Mouse (Mus musculus): ENCODE measurements around the gene Casp2. TPM values are rescaled to one million over a fixed set of nuclear protein-coding genes. Genes with fewer than 3 reads are reported as not detected.

Gene Casp2
- polyA plus RNA-seq (2012; ENCODE audit: insufficient read depth, insufficient read length, missing spikeins), result 3.7 and 7.1 TPM in 2 replicates

GRCm38 (mm10) chr6:42264626-42265312 is at the start of gene Casp2:
Casp2 (plus strand) TSS chr6:42264985.
- peak within 1 kb of the TSS; percentile 82 for H3K4me3 ChIP-seq (ENCODE audit: insufficient read depth, low read depth, low read length)
- peaks cover 3% of the 10 kb centered on the region; the same call in 1 of the 2 replicates for H3K4me1 ChIP-seq (ENCODE audit: control insufficient read depth, insufficient read depth, insufficient read length, low read length)
- peak within 1 kb of the TSS; percentile 43 for H3K27ac ChIP-seq (replicated peaks; ENCODE audit: low read depth, low read length)

- H3K4me1 ChIP-seq (ENCODE audit: control insufficient read depth, insufficient read depth, insufficient read length, low read length), result no peaks in the 10 kb centered on the region
- no peak within 1 kb of the TSS for H3K27ac ChIP-seq (replicated peaks; ENCODE audit: low read depth, low read length)
- no peak within 1 kb of the TSS for H3K4me3 ChIP-seq (ENCODE audit: insufficient read depth, low read depth, low read length)
These were observed 49.8 kb upstream of the Casp2 start, which contains the start of gene Tas2r144 for GRCm38 (mm10) chr6:42215028-42215427. Tas2r144 (plus strand) TSS chr6:42215328.

- no peak overlapping the region for H3K4me3 ChIP-seq (ENCODE audit: insufficient read depth, low read depth, low read length)
- H3K4me1 ChIP-seq (ENCODE audit: control insufficient read depth, insufficient read depth, insufficient read length, low read length), result no peaks in the 10 kb centered on the region
- no peak overlapping the region for H3K27ac ChIP-seq (replicated peaks; ENCODE audit: low read depth, low read length)
These were observed 42.5 kb upstream of the Casp2 start for GRCm38 (mm10) chr6:42222286-42222685.

DNA sequence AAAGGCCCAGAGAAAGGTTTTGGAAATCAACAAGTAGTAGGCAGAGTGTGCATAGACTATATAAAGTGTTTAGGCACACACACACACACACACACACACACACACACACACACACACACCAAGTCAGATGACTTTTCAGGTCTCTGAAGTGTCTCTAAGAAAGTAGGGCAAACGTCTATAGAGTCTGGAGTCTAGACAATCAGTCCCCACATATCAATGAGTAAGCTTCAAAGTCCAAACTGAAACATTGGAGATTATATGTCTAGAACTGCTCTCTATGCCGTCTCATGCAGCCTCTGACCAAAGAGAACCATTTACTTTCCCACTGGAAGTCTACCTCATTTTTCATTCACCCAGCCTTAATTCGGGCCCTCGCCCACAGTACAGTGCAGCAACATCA is 39.7 kb upstream of the Casp2 start:
- Histone ChIP-seq H3K27ac (replicated peaks; ENCODE audit: low read depth, low read length) (no peak overlapping the region), H3K4me3 (ENCODE audit: insufficient read depth, low read depth, low read length) (no peak overlapping the region), H3K4me1 (ENCODE audit: control insufficient read depth, insufficient read depth, insufficient read length, low read length) (no peaks in the 10 kb centered on the region)

DNA sequence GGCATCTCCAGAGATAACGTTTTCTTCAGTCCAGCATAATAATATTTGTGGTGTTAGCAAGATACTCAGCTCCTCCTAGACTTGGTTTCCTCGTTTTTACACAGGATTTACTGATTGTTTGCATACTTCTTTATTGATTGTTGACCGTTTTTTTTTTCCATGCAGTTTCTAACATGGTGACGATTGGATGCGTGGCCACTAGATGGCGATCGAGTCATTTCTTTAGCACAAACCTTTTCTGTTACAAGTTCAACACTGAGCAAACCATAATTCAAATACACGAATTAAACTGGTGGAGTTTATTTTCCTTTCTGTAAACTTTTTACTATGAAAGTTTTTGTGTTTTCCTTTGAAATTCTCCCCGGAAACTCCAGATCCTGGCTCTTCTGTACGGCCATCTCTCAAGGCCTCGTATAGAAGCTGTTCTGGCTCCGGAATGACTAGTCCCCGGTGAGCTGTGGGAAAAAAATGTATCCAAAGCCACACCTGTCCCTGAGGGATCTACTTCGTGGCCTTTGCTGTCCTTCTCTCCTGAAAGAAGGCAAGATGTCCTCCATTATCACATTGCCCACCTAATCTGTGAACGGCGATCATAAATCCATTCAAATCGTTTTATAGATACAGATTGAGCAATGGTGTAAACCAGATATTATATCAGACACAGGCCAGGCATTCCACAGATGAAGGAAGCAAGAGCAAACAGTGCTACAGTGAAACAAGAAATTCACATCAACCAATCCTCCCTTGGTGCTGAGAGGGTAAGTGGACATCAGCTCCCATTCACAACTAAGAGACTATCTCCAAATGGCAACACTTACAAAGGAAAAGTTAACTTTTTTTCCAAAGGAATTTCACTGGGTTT is 37.3 kb upstream of the Casp2 start:
- Histone ChIP-seq H3K27ac (replicated peaks; ENCODE audit: low read depth, low read length) (no peak overlapping the region), H3K4me3 (ENCODE audit: insufficient read depth, low read depth, low read length) (no peak overlapping the region), H3K4me1 (ENCODE audit: control insufficient read depth, insufficient read depth, insufficient read length, low read length) (no peaks in the 10 kb centered on the region)

DNA sequence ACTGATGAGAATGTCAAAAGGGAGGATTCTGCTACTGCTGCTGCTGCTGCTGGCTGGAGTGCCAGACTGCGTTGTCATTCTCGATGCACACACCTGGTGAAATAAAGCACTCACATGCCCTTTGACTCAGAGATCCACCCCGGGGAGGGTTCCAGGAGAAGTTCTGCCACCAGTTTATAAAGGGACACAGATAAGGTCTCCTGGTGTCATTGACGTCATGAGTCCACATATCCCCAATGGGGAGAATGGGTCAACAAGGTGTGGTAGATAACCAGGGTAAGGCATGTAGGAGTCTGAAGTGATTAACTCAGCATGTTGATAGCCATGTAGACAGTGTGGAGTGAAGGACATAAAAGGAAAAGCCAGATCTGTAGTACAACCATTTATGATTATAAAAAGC is 35.2 kb upstream of the Casp2 start:
- no peak overlapping the region for H3K4me3 ChIP-seq (ENCODE audit: insufficient read depth, low read depth, low read length)
- no peaks in the 10 kb centered on the region for H3K4me1 ChIP-seq (ENCODE audit: control insufficient read depth, insufficient read depth, insufficient read length, low read length)
- no peak overlapping the region for H3K27ac ChIP-seq (replicated peaks; ENCODE audit: low read depth, low read length)

DNA sequence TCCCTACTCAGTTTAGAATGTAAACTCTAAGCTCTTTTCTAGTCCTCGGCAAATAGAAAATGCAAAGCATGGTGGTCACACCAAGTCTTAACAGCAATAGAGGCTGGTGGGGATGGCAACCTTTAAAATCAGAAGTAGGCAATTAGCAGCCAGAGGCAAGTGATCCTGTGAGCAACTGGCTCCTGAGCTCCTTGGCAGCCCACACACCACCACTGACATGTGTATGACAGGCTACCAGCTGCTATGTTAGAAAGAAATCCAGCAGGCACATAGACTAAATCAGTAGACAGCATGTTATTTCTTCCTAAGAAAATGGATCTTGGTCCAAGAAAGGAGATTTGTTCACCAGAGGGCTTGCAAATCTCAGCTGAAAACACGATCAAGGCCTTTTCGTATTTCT is 33.6 kb upstream of the Casp2 start:
- Histone ChIP-seq H3K4me1 (ENCODE audit: control insufficient read depth, insufficient read depth, insufficient read length, low read length) (no peaks in the 10 kb centered on the region), H3K27ac (replicated peaks; ENCODE audit: low read depth, low read length) (no peak overlapping the region), H3K4me3 (ENCODE audit: insufficient read depth, low read depth, low read length) (no peak overlapping the region)

DNA sequence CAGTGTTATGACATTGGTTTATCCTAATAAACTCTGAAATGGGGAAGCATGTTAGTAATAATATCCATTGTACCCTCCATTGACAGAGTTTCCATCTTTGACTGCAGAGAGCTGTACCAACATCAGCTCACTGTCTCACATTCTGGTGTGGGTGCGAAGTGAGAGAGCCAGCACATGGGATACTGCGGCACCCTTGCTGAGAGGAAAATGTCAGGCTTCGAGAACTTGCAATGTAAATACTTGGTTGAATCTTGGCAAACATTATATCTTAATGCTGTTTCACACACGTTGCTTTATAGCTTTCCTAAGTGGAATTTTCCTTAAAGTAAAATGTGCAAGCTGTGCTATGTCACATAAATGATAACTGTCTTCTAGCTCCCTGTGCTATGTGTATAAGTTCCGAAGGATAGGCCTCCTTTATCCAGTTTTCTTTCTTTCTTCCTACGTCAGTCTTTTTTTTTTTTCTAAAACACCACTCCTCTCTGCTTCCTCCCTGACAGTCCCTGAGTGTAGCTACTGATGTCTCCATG is 27.4 kb upstream of the Casp2 start:
- Histone ChIP-seq H3K27ac (replicated peaks; ENCODE audit: low read depth, low read length) (no peak overlapping the region), H3K4me3 (ENCODE audit: insufficient read depth, low read depth, low read length) (no peak overlapping the region), H3K4me1 (ENCODE audit: control insufficient read depth, insufficient read depth, insufficient read length, low read length) (no peaks in the 10 kb centered on the region)

DNA sequence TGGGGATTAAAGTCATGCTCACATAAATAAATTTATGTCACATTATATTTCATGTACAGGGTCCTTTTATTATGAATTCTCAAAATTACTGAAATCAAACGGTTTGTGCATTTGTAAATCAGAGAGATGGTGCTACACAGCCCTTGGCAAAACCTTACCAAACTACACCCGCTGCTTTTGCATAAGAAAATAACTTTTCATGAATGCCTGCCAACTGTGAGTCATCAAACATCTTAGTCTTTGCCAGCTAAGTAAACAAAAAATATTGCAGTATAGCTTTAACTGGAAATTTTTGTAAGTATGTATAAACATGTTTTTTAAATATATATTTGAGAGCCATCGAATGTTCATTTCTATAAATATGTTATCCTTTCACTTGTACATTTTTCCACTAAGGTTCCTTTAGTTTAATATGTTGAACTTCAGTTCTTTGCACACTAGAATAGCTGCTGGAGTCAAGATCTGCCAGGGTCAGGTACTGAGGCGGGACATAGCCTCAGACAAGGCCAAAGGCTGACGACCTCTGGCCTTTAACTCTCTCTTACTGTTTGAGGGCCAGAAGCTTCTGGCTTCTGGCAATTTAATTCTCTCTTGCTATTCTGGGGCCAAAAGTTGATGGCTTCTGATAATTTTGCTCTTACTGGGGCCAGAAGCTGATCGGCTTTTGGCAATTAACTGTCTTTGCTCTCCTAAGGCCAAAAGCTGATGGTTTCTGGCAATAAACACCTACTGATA is 23.3 kb upstream of the Casp2 start:
- Histone ChIP-seq H3K4me1 (ENCODE audit: control insufficient read depth, insufficient read depth, insufficient read length, low read length) (peaks cover 2% of the 10 kb centered on the region), H3K27ac (replicated peaks; ENCODE audit: low read depth, low read length) (no peak overlapping the region), H3K4me3 (ENCODE audit: insufficient read depth, low read depth, low read length) (no peak overlapping the region)

DNA sequence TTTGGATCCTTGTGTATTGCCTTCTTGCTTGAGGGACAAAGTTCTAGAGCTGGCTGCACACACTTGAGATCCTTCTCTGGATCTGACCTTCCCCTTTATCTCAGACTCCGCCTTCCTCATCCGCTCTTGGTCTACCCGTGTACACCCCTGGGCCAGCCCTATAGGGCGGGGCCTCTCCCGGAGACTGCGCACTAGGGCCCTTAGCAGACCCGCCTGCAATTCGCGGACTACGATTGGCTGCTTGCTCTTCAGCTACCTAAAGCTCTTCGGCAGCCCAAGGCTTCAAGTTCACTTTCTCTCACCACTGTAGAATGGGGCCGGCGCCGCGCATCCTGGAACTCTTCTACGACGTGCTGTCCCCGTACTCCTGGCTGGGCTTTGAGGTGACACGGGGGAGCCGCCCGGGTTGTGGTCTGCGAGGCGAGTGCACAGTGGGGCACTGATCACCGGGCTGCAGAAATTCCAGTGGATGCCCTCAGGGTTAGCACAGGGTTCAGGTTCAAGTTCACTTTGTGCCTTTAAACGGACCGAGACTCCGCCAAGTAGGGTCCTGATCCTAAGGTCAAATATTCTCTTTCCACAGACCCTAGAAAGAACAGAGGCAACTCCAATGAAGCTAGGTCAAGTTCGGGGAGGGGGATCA is 19.0 kb upstream of the Casp2 start, which contains the start of gene Gstk1:
TSS of gene Gstk1 (plus strand) at position 225 of the 643 bp plus-strand sequence.
- Histone ChIP-seq H3K27ac (replicated peaks; ENCODE audit: low read depth, low read length) (no peak within 1 kb of the TSS), H3K4me1 (ENCODE audit: control insufficient read depth, insufficient read depth, insufficient read length, low read length) (peaks cover 3% of the 10 kb centered on the region), H3K4me3 (ENCODE audit: insufficient read depth, low read depth, low read length) (peak within 1 kb of the TSS; percentile 93)

DNA sequence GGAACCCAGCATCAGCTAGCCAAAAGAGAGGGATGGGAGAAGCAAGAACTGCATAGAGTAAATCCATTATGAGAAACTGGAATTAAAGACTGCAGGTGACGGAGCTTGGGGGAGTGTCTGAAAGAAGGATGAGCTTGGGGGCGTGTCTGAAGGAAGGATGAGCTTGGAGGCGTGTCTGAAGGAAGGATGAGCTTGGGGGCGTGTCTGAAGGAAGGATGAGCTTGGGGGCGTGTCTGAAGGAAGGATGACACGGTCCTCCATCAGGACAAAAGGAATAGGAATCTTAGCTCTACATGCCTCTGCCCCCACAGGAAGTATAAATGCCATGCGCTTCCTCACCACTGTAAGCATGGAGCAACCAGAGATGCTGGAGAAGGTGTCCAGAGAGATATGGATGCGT is 17.6 kb upstream of the Casp2 start:
- Histone ChIP-seq H3K4me1 (ENCODE audit: control insufficient read depth, insufficient read depth, insufficient read length, low read length) (peaks cover 3% of the 10 kb centered on the region), H3K27ac (replicated peaks; ENCODE audit: low read depth, low read length) (no peak overlapping the region), H3K4me3 (ENCODE audit: insufficient read depth, low read depth, low read length) (no peak overlapping the region)

DNA sequence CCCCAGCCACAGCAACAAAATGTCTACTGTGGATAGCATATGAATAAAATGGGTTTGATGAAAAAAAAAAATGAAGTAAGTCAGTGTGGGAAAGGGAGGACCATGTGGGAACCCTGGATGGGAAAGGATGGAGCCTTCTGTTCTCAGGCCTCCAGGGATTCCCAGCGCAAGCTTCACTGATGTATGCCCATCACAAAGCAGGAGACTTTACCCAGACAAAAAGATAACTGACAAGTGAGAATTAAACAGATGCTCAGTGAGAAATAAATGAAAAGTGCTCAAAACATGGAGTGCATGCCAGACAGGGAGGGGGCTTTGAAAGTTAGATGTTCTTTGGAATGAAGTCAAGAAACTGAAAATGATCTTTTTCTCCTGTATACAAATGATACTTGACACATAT is 16.8 kb upstream of the Casp2 start:
- H3K27ac ChIP-seq (replicated peaks; ENCODE audit: low read depth, low read length), result no peak overlapping the region
- H3K4me3 ChIP-seq (ENCODE audit: insufficient read depth, low read depth, low read length), result no peak overlapping the region
- peaks cover 3% of the 10 kb centered on the region for H3K4me1 ChIP-seq (ENCODE audit: control insufficient read depth, insufficient read depth, insufficient read length, low read length)

GRCm38 (mm10) chr6:42251791-42252190 is 13.0 kb upstream of the Casp2 start:
- no peak overlapping the region for H3K27ac ChIP-seq (replicated peaks; ENCODE audit: low read depth, low read length)
- H3K4me3 ChIP-seq (ENCODE audit: insufficient read depth, low read depth, low read length), result no peak overlapping the region
- H3K4me1 ChIP-seq (ENCODE audit: control insufficient read depth, insufficient read depth, insufficient read length, low read length), result no peaks in the 10 kb centered on the region

DNA sequence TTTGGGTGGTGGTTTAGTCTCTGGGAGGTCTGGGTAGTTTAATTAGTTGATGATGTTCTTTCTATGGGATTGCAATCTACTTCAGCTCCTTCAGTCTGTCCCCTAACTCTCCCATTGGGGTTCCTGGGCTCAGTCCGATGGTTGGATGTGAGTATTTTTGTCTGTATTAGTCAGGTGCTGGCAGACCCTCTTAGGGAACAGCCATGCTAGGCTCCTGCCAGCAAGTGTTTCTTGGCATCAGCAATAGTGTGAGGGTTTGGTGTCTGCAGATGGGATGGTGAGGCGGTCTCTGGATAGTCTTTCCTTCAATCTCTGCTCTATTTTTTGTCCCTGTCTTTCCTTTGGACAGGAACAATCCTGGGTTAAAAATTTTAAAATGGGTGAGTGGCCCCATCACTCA is 11.7 kb upstream of the Casp2 start:
- H3K27ac ChIP-seq (replicated peaks; ENCODE audit: low read depth, low read length), result no peak overlapping the region
- H3K4me1 ChIP-seq (ENCODE audit: control insufficient read depth, insufficient read depth, insufficient read length, low read length), result no peaks in the 10 kb centered on the region
- H3K4me3 ChIP-seq (ENCODE audit: insufficient read depth, low read depth, low read length), result no peak overlapping the region
